Mouse (Mus musculus): Measurements from ENCODE around the gene Ddx55.
"Not testable (repeated sequence)": the region's sequence is repeated elsewhere in the genome, so short reads cannot be mapped to it uniquely, and the experiment has no call there.

Gene Ddx55

DNA sequence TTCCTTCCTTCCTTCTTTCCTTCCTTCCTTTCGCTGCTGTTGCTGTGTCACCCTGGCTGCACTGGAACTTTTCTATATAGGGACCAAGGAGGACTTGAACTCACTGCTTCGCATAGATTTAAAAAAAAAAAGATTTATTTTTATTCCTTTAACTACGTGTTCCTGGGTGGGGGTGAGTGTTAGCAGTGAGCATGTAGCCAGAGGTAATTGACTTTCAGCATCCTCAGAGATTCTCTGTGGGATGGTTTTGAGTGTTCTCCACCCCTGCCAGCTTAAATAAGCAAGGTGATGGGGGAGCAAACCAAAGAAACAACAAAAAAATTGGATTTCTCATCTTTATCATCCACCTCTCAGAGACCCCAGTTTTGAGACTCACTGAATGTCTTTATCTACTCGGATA, 12.8 kb upstream of the Ddx55 start:
- DNase-seq: no peak

GRCm38 (mm10) chr5:124540383-124540786, 12.3 kb upstream of the Ddx55 start, which contains the start of gene Tmed2:
Gene Tmed2, plus strand, starts transcription at chr5:124540695.
- DNase-seq: peak; percentile 96 to 98

- DNase-seq: peak; percentile 68 to 69
These were observed 11.6 kb upstream of the Ddx55 start for GRCm38 (mm10) chr5:124540905-124541601.

DNA sequence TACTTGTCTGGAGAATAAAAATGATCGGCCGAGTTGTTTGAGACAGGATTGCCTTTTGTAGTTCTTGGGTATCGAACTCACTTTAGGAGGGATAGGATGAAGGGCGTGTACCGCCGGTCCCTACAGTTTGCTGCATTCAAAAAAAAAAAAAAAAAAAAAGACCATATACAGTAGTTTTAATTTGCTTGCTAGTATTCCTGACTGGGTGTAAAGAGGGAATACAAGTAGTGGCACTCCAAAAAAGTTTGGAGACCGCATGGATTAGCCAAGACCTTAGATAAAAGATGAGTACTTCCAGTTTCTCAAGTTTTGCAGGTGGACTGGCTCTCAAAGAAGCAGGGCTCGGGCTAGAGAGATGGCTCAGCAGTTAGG, 11.1 kb upstream of the Ddx55 start:
- DNase-seq: no peak

GRCm38 (mm10) chr5:124550737-124551136, 1.9 kb upstream of the Ddx55 start:
- not testable (repeated sequence) for DNase-seq

DNA sequence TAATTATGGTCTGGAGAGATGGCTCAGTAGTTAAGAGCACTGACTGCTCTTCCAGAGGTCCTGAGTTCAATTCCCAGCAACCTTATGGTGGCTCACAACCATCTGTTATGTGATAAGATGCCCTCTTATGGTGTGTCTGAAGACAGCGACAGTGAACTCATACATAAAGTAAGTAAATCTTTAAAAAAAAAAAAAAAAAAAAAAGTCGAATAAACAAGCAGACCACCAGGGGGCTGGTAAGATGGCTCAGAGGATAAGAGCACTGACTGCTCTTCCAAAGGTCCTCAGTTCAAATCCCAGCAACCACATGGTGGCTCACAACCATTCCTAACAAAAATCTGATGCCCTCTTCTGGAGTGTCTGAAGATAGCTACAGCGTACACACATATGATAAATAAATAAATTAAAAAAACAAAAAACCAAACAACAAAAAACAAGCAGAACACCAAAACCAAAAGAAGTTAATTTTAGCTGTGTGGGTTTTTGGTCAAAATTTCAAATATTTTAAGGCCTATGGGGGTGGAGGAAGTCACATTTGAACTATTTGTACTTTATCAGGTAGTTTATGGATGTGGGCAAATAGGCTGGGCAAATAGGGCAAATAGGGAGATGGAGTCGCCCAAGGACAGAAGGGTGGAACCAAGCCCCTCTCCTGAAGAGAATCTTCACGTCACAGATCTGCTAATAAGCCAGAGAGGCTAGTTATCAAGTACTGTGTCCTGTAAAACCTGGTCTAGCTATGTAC, 1.1 kb upstream of the Ddx55 start:
- DNase-seq: not testable (repeated sequence)

DNA sequence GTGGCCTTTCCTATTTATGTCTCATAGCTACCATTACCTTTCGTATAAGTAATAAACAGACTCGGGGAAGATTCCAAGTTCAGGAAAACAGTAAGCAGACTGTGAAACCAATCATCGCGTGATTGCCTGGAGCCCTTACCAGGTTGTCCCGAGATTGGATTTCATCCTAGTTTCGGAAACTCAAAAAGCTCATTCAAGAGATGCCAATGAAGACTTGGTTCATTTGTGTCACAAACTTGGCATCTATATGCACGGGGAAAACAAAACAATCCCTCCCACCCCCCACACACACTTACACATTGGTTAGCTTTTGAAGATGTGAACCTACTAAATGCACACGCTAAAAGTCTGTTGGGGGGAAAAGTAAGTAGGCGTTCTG, 581 bp upstream of the Ddx55 start:
- peak in 1 of 2 experiments; percentile 29 for DNase-seq

DNA sequence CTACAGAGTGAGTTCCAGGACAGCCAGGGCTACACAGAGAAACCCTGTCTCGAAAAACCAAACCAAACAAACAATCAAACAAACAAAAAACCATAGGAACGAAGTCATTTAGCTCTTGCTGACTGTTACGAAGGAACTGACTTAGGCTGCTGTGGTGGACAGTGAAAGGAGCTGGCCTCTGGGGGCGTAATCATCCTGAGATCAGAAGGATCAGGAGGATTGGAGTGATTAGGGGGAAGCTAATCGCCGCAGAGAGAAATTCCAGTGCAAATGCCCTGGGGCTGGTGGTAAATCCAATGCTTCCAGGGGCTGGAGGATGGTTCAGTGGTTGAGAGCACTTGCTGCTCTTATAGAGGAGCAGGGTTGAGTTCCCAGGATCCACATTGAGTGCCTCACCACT, 943 bp downstream of the Ddx55 start:
- no peak for DNase-seq

DNA sequence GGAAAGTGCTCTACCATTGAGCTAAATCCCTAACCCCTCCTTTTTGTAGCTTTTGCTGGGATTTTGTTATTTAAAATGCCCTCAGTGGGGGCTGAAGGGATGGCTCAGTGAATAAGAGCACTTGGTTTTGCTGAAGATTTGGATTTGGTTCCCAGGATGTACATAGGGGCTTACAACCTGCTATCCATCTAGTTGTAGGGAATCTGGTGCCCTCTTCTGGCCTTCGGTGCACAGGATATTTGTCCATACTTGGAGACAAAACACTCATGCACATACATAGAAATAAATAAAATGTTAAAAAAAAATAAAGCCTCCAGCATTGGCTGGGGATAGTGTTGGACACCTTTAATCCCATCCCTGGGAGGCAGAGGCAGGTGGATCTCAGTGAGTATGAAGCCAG, 2.5 kb downstream of the Ddx55 start:
- DNase-seq: peak; percentile 42 to 45

DNA sequence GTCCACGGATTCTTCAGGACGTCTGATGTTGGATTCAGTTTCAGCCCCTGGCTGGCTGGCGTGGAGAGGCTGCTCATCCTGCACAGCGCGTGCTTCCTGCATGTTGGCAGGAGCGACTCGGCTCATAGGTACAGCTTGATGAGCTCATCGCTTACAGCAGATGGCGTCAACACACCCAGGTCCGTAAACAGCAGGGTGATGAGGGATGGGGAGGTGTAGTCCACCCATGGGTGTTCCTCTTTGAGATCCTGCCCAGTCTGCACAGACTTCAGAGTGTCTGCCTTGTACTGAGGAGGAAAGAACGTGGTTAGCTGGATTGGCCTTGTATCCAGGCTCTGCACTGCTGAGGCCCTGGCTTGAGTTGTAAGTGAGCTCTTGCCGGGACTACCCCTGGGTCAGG, 18.4 kb downstream of the Ddx55 start:
- DNase-seq: peak; percentile 23 to 34

DNA sequence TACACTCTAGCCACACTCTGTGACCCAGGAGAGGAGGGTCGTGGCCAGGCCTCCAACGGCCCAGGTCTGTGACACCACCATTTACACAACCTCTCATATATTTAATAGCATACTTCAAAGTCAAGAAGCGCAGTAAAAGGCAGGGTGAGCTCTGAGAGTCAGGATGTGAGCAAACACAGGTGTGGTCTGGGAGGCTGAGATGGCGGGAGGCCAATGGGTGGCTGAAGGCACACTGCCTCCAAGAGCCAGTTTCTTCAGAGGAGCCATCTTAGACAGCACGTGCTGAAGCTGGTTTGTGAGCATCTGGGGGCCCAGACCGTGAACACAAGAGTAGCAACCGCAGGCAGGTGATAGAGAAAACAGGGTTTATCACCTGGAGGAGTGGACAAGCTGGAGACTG, 22.8 kb downstream of the Ddx55 start:
- DNase-seq: no peak

- DNase-seq: peak; percentile 98
These were observed 26.1 kb downstream of the Ddx55 start, which contains the start of the genes Eif2b1 and Gtf2h3 for GRCm38 (mm10) chr5:124578633-124579317. Gene Eif2b1, minus strand, starts transcription at chr5:124579131. Gene Gtf2h3, plus strand, starts transcription at chr5:124579140.

DNA sequence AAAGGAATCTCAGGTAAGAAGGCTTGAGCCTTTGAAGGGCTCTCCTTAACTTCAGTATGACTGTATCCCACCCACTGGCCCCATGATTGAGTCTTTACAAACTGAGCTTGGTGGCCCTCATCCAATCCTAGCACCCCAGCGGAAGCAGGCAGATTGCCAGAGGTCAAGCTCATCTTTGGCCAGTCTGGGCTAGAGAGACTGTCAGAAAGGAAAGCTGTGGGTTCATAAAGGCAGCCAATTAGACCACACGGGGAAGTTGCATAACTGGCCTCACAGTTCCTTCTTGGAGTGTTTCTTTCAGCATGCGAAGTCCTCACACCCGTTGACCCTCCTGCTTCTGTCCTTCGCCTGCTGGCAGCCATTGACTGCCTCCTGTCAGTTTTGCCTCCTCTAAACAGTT, 29.9 kb downstream of the Ddx55 start:
- DNase-seq: peak in 1 of 2 experiments; percentile 18

DNA sequence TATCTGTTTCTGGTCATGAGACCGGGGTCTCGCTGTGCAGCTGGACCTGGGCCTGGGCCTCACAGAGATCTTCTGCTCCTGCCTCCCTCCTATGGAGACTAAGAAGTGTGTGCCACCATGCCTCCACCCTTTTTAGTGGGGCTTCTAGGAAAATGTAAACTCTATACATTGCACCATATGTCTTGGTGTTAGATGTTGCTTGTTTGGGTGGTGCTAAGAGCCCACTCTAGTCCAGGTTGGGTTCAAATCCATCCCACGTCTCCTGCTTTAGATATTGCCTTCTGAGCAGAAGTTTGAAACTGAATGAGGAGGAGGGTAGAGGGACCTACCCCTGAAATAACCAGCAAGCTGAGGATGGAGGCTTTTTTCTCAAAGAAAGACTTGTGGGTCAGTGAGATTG, 40.1 kb downstream of the Ddx55 start:
- DNase-seq: no peak

DNA sequence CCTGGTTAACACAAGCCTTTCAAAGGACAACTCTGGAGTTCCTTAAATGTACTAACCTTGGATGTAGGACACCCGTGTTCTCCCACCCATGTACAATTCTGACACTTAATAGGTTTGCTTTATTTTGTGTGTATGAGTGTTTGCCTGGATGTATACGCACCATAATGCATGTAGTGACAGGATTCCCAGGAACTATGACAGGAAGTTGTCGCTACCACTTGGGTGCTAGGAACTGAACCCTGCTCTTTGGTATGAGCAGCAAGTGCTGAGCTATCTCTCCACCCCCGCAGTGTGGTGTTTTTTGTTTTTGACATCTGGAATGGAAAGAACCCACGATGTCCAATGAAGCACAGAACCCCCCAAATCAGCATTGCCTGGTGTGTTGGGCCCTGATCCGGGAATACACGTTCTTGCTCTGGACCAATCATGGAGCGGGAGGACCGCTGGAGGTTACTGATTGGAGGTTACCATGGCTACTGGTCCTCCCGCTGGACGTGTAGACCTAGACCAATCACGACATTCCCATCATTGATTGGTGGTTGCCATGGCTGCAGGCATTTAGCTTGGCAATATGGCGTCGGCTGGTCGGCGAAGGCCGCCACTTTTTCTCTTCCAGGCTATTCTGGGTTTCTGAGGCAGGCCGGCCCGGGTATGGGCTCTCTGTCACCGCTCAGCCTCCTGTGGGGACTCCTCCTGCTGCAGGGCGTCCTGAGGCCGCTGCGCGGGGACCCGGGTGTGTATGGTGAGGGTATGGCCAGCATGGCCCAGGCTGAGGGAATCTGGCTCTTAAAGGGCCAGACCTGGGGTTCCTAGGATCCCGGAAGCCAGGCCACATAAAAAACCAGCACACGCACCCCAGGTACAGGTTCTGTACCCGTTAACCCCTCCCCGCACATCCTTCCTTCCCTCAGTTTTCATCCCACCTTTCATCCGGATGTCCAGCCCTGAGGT, 45.8 kb downstream of the Ddx55 start:
- DNase-seq: peak; percentile 96 to 97

GRCm38 (mm10) chr5:124599726-124600125, 47.1 kb downstream of the Ddx55 start:
- not testable (repeated sequence) for DNase-seq

GRCm38 (mm10) chr5:124602349-124602748, 49.7 kb downstream of the Ddx55 start:
- peak; percentile 74 to 80 for DNase-seq

DNA sequence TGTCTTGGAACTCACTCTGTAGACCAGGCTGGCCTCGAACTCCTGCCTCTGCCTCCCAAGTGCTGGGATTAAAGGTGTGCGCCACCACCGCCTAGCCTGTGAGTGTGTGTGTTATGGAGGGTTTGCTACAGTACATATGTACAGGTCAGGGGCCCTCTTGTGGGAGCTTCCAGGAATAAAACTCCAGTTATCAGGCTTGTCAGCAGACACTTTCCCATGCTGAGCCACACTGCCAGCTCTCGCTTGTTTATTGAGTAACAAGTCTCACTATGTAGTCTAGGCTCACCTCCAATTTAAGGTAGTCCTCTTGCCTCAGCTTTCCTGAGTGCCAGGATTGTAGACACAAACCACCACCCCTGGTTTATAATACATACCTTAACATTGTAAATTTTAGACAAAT, 51.6 kb downstream of the Ddx55 start:
- DNase-seq: no peak

GRCm38 (mm10) chr5:124605041-124605622, 52.5 kb downstream of the Ddx55 start:
- DNase-seq: no peak

DNA sequence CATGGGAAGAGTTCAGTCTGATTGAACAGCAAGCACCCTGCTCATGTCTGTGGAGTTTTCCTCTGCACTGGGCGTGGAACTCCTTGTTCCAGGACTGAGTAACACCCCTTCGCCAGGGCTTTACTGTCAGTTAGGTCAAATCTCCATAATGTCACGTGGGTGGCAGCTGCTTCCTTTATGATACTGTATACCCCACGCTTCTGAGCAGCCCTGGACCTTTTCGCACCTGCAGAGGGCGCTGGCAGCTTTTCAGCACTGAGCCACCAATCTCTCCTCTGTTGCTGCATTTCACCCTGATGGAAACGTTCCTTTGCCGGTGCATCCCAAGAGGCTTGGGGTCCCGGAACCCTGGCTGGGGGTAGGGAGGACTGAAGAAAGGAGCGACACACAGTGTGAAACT, 58.3 kb downstream of the Ddx55 start:
- no peak for DNase-seq

DNA sequence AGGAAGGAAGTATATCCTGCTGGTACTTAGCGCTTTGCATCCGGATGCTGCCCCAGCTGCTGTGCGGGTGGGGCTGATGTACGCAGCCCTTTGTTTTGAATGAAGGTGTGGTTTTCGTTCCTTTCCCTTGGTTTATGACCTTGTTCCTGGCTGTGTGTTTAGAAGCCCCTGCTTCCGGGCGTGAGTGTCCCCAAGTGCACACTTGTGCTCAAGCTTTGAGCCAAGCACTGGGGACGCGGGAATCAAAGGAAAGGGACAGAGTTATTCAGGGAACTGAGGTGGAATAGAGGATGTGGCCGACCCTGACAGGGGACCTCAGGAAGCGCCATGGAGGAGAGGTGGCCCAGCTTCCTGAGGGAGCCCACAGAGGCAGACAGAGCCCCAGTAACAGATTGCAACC, 62.0 kb downstream of the Ddx55 start:
- DNase-seq: no peak

DNA sequence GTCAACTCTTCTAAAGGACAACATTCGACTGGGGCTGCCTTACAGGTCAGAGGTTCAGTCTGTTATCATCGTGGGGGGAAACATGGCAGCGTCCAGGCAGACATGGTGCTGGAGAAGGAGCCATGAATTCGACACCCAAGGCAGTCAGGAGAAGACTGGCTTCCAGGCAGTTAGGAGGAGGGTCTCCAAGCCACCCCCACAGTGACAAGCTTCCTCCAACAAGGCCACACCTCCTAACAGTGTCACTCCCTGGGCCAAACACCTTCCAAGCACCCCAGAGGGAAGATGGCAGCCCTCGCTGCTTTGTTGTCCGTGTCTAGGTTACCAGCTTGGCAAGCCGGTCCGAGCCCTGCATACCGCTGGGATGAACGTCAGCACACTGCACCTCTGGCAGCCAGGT, 66.0 kb downstream of the Ddx55 start:
- no peak for DNase-seq
